Mouse (Mus musculus): ENCODE results near the gene Fut7.
"Not testable (repeated sequence)": the region's sequence is repeated elsewhere in the genome, so short reads cannot be mapped to it uniquely, and the experiment has no call there.

Gene Fut7

GRCm38 (mm10) chr2:25422587-25423410, at the start of gene Fut7:
Gene Fut7, plus strand, starts transcription at chr2:25423267.
- DNase-seq, result peak; percentile 46 to 61

GRCm38 (mm10) chr2:25373431-25373830, 49.6 kb upstream of the Fut7 start:
- no peak for DNase-seq

GRCm38 (mm10) chr2:25376589-25376988, 46.5 kb upstream of the Fut7 start:
- DNase-seq, result no peak

- DNase-seq, result no peak
These were observed 38.6 kb upstream of the Fut7 start for GRCm38 (mm10) chr2:25384492-25384891.

- DNase-seq, result no peak
These were observed 31.8 kb upstream of the Fut7 start for GRCm38 (mm10) chr2:25391266-25391665.

GRCm38 (mm10) chr2:25394281-25395221, 28.5 kb upstream of the Fut7 start:
- no peak for DNase-seq

- DNase-seq, result no peak
These were observed 27.1 kb upstream of the Fut7 start, which contains the start of gene Entpd2 for GRCm38 (mm10) chr2:25395721-25396596. Gene Entpd2, plus strand, starts transcription at chr2:25395874.

GRCm38 (mm10) chr2:25396597-25396983, 26.5 kb upstream of the Fut7 start:
- no peak for DNase-seq

GRCm38 (mm10) chr2:25397010-25397409, 26.1 kb upstream of the Fut7 start:
- no peak for DNase-seq

- DNase-seq, result no peak
These were observed 25.0 kb upstream of the Fut7 start for GRCm38 (mm10) chr2:25398065-25398464.

- no peak for DNase-seq
These were observed 24.0 kb upstream of the Fut7 start, which contains the start of gene Npdc1 for GRCm38 (mm10) chr2:25399051-25399450. Gene Npdc1, plus strand, starts transcription at chr2:25399351.

GRCm38 (mm10) chr2:25400291-25400690, 22.8 kb upstream of the Fut7 start:
- DNase-seq, result no peak

- peak; percentile 30 to 49 for DNase-seq
These were observed 22.3 kb upstream of the Fut7 start for GRCm38 (mm10) chr2:25400764-25401163.

GRCm38 (mm10) chr2:25402377-25402971, 20.6 kb upstream of the Fut7 start:
- peak; percentile 75 to 80 for DNase-seq

- peak; percentile 42 to 53 for DNase-seq
These were observed 20.0 kb upstream of the Fut7 start for GRCm38 (mm10) chr2:25402972-25403601.

GRCm38 (mm10) chr2:25403994-25404393, 19.1 kb upstream of the Fut7 start:
- no peak for DNase-seq

GRCm38 (mm10) chr2:25408908-25409307, 14.2 kb upstream of the Fut7 start:
- DNase-seq, result no peak

GRCm38 (mm10) chr2:25413436-25413835, 9.6 kb upstream of the Fut7 start:
- not testable (repeated sequence) for DNase-seq

GRCm38 (mm10) chr2:25417426-25417825, 5.6 kb upstream of the Fut7 start:
- DNase-seq, result no peak

GRCm38 (mm10) chr2:25421896-25422295, 1.2 kb upstream of the Fut7 start:
- DNase-seq, result peak; percentile 50 to 54

- no peak for DNase-seq
These were observed 559 bp downstream of the Fut7 start for GRCm38 (mm10) chr2:25423626-25424025.
